Comparison of ENCODE assay signal across 15 mouse cellular contexts in the genomic region with DNA sequence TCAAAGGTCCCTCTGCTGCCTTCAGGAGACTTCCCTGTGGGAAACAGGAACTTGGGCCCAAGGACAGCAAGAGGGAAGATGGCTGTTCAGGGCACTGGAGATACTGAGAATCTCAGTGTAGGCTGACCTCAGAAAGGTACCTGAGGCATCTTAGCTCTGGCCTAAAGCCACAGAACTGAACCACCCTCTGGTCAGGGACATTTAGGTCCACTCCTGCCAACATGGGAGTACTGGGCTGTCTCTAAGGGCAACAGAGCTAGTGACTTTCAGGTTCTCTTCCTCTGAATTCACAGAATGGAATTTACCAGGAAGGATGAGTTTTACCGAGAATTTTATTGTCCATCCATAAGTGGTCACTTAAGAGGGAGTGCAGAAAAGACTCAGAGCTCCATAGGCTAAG.
"Had no signal": no experiment of that assay in that cellular context is flagged by ENCODE, and none has a peak within 500 bp of the region (broad histone marks: within the 10 kb centered on the region; RNA-seq: fewer than 3 reads in every experiment).

No protein-coding gene starts in this region.

- H3K4me1 ChIP-seq: lung, embryonic 15.5 days; megakaryocyte, embryonic 14.5 days; midbrain, embryonic 15.5 days; neural tube, embryonic 12.5 days; stomach, embryonic 15.5 days had no signal

- H3K27me3 ChIP-seq: lung, embryonic 15.5 days; megakaryocyte, embryonic 14.5 days; midbrain, embryonic 13.5 days; neural tube, embryonic 12.5 days; stomach, embryonic 15.5 days had no signal

- H3K4me2 ChIP-seq: lung, embryonic 15.5 days; midbrain, embryonic 11.5 days; midbrain, embryonic 13.5 days; midbrain, embryonic 15.5 days; neural tube, embryonic 12.5 days; stomach, embryonic 15.5 days had no signal

- H3K36me3 ChIP-seq: lung, embryonic 15.5 days; midbrain, embryonic 13.5 days; midbrain, embryonic 15.5 days; neural tube, embryonic 12.5 days; stomach, embryonic 15.5 days had no signal

- ATAC-seq: lung, postnatal 0 days; midbrain, embryonic 13.5 days; midbrain, embryonic 15.5 days had no signal

- H3K4me3 ChIP-seq: lung, embryonic 15.5 days; megakaryocyte, embryonic 14.5 days; midbrain, embryonic 13.5 days; midbrain, embryonic 15.5 days; neural tube, embryonic 12.5 days; stomach, embryonic 15.5 days had no signal

- H3K27ac ChIP-seq: lung, embryonic 15.5 days; macrophage; midbrain, embryonic 13.5 days; midbrain, embryonic 15.5 days; neural tube, embryonic 12.5 days; stomach, embryonic 15.5 days; stomach, postnatal 0 days had no signal

- H3K9ac ChIP-seq: lung, embryonic 15.5 days; midbrain, embryonic 13.5 days; midbrain, embryonic 15.5 days; neural tube, embryonic 12.5 days; stomach, embryonic 15.5 days had no signal

- H3K9me3 ChIP-seq: lung, embryonic 15.5 days; midbrain, embryonic 13.5 days; midbrain, embryonic 15.5 days; neural tube, embryonic 12.5 days; stomach, embryonic 15.5 days had no signal

- DNase-seq: lung, adult 2 months; lung, postnatal 36 days; thymus, adult 2 months; thymus, postnatal 25 days; thymus, postnatal 4 days had no signal
